Mouse (Mus musculus): ENCODE data around the gene Anks3. TPM values are rescaled to one million over a fixed set of nuclear protein-coding genes. Genes with fewer than 3 reads are reported as not detected.

Anks3 gene
- polyA plus RNA-seq (2016; fragmentation: Nextera tagmentation; extraction: Ambion mirVana): 38.5 and 44.4 TPM in 2 replicates

DNA sequence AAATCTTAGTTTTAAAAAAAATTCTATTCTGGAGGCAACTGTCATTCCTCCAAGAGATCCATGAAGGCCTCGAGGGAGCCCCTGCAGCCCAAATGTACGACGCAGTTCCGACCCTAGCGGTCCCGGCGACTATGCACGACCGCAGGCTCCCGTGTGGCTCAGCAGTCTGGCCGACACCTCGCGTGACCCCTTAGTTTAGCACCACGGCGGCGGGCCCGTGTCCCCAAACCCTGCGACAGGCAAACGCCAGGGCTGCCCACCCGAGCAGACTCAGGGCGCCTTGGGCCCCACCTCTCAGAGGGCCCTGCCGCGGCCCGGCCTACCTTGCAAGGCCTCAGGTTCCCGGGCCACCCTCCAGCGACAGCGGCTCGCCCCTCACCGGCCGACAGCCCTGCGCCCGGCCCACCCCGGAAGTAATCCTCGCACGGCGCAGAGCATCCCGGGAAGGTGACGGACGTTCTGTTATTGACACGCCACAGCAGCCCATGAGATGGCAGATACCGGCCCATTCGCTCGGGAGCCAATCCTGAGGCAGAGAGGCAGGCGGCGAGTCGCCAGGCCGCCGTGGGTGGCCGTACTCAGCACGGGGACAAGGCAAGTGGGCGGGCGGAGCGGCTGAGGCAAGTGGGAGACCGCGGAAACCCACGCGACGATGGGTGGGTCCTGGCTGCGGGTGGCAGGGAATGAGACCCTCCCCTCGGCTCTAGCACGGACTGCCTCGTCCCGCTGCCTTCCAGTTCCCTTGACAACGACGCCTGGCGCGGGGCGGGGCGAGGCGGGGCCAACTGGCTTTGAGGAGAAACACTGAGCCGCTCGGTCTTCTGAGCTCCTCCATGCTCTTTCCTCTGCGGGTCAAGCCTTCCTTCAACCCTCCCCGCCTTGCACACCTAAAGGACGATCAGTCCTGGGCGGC is at the start of gene Anks3:
Gene Anks3, minus strand, starts transcription at position 409 of the 913 bp plus-strand sequence.
- under 1% methylated on average over 76 of the region's 76 CpGs for WGBS

DNA sequence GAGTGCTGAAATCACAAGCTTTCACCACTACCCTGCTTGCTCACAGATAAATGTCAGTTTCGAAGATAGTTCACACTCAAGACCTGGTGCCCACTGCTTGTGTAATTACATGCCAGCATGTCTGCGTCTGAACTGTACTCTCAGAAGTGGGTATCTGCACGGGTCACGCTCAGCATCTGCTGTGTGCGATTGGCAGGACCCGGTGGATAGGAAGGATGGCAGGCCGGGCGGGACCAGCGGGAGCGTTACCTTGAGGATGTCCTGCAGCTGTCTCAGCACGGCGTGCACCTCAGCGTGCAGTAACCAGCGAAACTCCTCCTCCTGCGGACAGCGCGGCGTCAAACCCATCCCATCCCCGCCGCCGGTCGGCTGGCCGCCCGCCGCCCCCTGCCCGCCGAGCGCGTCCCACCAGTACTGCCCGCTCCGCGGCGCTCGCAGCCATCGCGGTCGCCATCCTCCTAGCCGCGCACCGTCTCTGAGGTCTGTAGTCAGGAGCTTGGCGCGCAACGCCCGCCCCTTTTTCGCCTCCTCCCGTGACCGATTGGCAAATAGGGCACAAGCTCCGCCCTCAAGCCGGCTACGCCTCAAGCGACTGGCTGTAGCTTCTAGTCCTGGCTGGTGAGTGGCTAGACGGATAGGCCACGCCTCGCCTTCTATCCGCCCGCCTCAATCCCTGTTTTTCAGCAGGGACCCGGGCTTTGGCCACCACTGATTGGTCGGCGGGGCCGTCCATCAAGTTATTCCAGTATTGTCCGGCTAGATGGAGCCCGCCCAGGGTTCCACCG is 49.2 kb upstream of the Anks3 start, which contains the start of gene Rogdi:
Gene Rogdi, minus strand, starts transcription at position 500 of the 785 bp plus-strand sequence.
- Histone ChIP-seq H3K4me1 (peaks cover 20% of the 10 kb centered on the region), H3K9me3 (no peaks in the 10 kb centered on the region), H3K4me3 (peak within 1 kb of the TSS; percentile 76), H3K36me3 (peaks cover 54% of the 10 kb centered on the region), H3K27me3 (ENCODE audit: insufficient read depth, poor library complexity, severe bottlenecking) (no peaks in the 10 kb centered on the region), H3K27ac (peak within 1 kb of the TSS; percentile 82)
- WGBS: under 1% methylated on average over 63 of the region's 63 CpGs
- DNase-seq (ENCODE audit: low spot score): peak; percentile 100

More for the DNA sequence above, at the start of gene Anks3:
- Histone ChIP-seq H3K9me3 (no peaks in the 10 kb centered on the region), H3K4me1 (peaks cover 23% of the 10 kb centered on the region), H3K27ac (peak within 1 kb of the TSS; percentile 85), H3K27me3 (ENCODE audit: insufficient read depth, poor library complexity, severe bottlenecking) (no peaks in the 10 kb centered on the region), H3K4me3 (peak within 1 kb of the TSS; percentile 96), H3K36me3 (peaks cover 13% of the 10 kb centered on the region)
- DNase-seq (ENCODE audit: low spot score): peak; percentile 99

DNA sequence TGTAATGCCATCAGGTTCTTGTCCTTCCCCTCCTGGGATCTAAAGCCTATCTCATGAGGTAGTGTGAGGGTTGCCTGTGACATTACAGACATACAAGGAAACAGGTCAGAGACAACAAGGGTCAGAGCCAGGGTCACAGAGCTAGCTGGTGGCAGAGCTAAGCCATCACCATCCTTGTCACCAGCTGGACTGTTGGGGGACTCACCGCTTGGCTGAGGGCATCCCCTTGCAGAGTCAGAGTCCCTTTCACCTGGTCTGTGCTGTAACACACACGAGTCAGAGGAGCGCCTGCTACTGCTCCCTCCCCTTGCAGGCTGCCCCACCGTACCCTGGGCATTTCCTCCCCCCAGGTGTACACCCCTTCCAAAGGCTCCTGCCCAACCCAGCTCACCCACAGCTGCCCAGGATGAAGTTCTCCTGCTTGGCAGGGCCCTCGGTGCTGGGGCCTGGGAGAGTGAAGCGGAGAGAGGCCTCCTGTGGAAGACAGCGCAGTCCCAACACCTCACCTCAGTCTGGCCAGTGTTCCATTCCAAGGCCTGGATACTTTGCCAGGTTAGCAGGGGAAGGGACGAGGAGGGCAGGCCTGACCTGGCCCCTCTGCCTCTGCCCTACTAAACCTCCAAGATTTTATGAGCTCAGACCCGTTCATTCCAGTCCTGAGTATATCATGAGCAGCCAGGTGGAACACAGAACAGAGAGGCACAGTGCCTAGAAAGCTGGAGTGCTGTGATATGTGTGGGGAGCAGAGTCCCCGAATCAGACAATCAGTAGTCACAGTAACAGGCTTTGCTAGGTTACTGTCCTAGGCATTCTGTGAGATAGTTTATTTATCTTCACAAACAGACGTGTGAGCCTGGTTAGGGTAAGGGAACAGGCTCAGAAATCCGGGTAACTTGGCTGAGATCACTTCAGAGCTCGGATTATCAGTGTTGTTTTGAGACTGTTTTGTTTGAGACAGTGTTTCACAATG is 48.3 kb upstream of the Anks3 start:
- H3K9me3 ChIP-seq: no peaks in the 10 kb centered on the region
- peak overlapping the region; percentile 82; the same call in 1 of the 2 replicates for H3K27ac ChIP-seq
- peaks cover 45% of the 10 kb centered on the region for H3K36me3 ChIP-seq
- 53% methylated on average over 13 of the region's 13 CpGs for WGBS
- DNase-seq (ENCODE audit: low spot score): no peak
- H3K27me3 ChIP-seq (ENCODE audit: insufficient read depth, poor library complexity, severe bottlenecking): no peaks in the 10 kb centered on the region
- peaks cover 24% of the 10 kb centered on the region for H3K4me1 ChIP-seq
- H3K4me3 ChIP-seq: peak overlapping the region; percentile 76

DNA sequence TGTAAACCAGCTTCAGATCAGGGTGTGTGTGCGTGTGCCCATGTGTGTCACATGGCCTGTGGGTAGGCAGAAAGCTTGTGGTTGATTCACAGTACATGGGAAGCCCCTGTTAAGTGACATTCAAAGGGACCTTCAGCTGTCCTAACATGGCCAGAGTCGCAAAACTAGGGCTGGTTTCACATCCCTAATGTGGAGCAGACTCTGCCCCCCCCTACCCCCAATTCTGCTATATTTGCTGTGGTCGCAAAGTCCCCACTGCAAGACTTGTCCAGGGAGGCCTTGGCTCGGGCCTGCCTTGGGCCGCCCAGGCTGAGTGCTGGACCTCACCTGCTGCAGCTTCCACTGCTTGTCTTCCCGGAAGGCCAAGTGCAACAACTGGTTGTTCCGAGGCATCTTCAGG is 47.3 kb upstream of the Anks3 start:
- DNase-seq (ENCODE audit: low spot score): no peak
- Histone ChIP-seq H3K4me1 (peaks cover 32% of the 10 kb centered on the region), H3K4me3 (no peak overlapping the region), H3K36me3 (peaks cover 35% of the 10 kb centered on the region), H3K27ac (no peak overlapping the region), H3K9me3 (no peaks in the 10 kb centered on the region), H3K27me3 (ENCODE audit: insufficient read depth, poor library complexity, severe bottlenecking) (no peaks in the 10 kb centered on the region)
- WGBS: 86% methylated on average over 7 of the region's 7 CpGs

DNA sequence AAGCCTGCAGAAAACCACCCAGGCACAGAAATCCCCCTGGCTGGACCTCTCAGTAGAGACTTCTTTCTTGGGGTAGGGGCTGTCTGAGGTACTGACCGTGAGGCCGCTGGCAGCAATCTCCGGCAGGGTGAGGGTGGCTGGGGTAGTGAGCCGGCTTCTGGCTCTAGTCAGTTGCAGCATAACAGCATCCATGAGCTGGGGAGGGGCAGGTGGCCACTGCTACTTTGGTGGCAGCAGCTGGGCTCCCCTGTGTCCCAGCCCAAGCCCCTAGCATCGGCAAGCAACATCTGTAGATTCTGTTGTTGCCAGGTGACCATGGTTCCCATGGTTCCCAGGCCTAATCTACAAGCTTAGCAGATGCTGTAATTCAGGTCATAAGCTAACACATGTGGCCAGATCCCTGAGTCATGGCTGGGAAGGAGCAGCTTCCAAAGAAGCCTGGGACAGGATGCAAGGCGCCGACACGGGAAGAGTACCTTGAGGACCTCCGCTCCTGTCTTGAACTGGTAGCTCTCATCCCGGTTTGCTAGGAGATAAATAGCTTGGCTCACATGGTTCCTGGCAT is 46.4 kb upstream of the Anks3 start:
- DNase-seq (ENCODE audit: low spot score): no peak
- WGBS: 89% methylated on average over 10 of the region's 10 CpGs
- H3K9me3 ChIP-seq: no peaks in the 10 kb centered on the region

DNA sequence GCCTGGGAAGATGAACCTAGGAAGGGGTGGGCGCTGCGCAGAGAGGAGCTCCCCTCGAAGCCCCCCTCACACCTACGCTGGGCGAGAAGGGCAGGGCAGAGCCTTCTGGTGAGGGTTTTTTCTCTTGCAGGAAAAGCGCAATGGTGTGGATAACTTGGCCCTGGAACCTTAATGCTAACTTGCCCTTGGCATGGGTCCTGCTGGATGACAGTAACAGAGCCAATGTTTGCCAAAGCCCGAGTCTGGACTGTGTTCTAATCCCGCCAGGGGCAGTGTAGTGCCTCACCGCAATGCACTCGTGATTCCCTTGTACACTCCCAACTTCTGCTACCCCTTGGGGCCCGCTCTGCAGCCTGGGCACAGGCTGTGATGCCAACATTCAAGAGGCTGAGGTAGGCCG is 44.1 kb upstream of the Anks3 start:
- DNase-seq (ENCODE audit: low spot score): no peak
- Histone ChIP-seq H3K4me1 (peaks cover 32% of the 10 kb centered on the region), H3K27me3 (ENCODE audit: insufficient read depth, poor library complexity, severe bottlenecking) (no peaks in the 10 kb centered on the region), H3K27ac (no peak overlapping the region), H3K9me3 (no peaks in the 10 kb centered on the region), H3K36me3 (peaks cover 13% of the 10 kb centered on the region), H3K4me3 (no peak overlapping the region)
- WGBS: 80% methylated on average over 12 of the region's 12 CpGs

More for the DNA sequence above, 46.4 kb upstream of the Anks3 start:
- Histone ChIP-seq H3K27me3 (ENCODE audit: insufficient read depth, poor library complexity, severe bottlenecking) (no peaks in the 10 kb centered on the region), H3K4me3 (no peak overlapping the region), H3K4me1 (peaks cover 32% of the 10 kb centered on the region), H3K27ac (no peak overlapping the region), H3K36me3 (peaks cover 26% of the 10 kb centered on the region)

DNA sequence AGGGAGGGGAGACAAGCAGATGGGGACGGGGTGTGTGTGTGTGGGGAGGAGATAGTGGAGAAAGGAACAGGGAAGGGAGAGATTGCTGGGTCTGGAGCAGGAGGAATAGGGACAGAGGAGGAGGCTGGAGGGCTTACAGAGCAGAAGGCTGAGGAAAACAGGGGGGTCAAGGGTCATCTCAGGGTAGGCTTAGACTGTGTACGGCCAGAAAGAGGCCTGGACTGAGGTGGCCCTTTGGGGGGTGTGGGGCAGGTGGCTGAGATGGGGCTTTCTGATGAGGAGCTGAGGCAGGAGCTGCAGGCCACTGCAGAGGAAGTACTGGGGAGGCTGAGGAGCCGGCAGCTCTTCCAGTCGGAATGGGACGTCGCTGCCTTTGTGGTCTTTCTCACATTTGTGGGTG is 43.5 kb upstream of the Anks3 start:
- Histone ChIP-seq H3K4me1 (peaks cover 26% of the 10 kb centered on the region), H3K9me3 (no peaks in the 10 kb centered on the region), H3K36me3 (peaks cover 13% of the 10 kb centered on the region), H3K27ac (peak overlapping the region; percentile 50), H3K27me3 (ENCODE audit: insufficient read depth, poor library complexity, severe bottlenecking) (no peaks in the 10 kb centered on the region), H3K4me3 (peak overlapping the region; percentile 19; the same call in 1 of the 2 replicates)
- WGBS: 45% methylated on average over 6 of the region's 6 CpGs
- DNase-seq (ENCODE audit: low spot score): no peak

DNA sequence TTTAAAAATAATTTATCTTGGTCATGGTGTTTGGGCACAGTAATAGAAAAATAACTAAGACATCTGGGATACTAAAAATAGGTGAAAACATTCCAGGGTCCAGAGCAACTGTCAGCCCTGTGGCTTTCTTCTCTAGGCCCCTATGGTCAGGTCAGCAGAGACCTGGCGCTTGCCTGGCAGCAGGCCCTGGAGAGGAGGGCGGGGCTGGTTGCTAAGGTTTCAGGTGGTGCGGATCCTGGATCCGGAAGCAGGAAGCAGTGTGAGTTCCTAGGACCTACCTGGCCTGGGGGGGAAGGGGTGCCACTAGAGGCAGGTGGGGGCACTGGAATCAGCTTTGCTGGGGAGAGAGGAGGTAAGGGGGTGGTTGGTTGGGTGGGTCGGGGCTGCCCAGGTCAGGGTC is 43.1 kb upstream of the Anks3 start, which contains the start of gene Smim22:
Gene Smim22, plus strand, starts transcription at position 222 of the 400 bp plus-strand sequence.
- WGBS: 35% methylated on average over 5 of the region's 5 CpGs
- peak within 1 kb of the TSS; percentile 19; the same call in 1 of the 2 replicates for H3K4me3 ChIP-seq

DNA sequence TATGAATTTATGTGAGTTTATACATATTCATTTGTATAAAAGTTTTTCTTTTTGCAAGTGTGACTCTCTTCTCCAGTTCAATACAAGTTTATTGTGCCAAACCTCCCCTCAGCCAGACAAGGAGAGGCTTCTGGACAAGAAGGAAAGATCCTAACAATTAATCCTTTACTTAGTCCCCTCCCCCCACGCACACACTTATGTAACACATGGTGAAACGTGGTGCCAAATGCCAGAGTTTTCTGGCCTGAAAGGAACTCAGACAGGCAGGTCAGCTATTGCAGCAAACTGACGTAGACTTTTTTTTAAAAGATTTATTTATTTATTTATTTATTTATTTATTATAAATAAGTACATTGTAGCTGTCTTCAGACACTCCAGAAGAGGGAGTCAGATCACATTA is 36.6 kb upstream of the Anks3 start:
- DNase-seq (ENCODE audit: low spot score): no peak
- Histone ChIP-seq H3K36me3 (no peaks in the 10 kb centered on the region), H3K4me1 (peaks cover 5% of the 10 kb centered on the region; the same call in 1 of the 2 replicates), H3K9me3 (no peaks in the 10 kb centered on the region), H3K27me3 (ENCODE audit: insufficient read depth, poor library complexity, severe bottlenecking) (no peaks in the 10 kb centered on the region), H3K27ac (no peak overlapping the region), H3K4me3 (no peak overlapping the region)
- WGBS: 73% methylated on average over 3 of the region's 3 CpGs

More for the DNA sequence above, 43.1 kb upstream of the Anks3 start, which contains the start of gene Smim22:
- H3K4me1 ChIP-seq: peaks cover 22% of the 10 kb centered on the region
- no peaks in the 10 kb centered on the region for H3K9me3 ChIP-seq
- H3K27ac ChIP-seq: peak within 1 kb of the TSS; percentile 50
- DNase-seq (ENCODE audit: low spot score): no peak
- H3K27me3 ChIP-seq (ENCODE audit: insufficient read depth, poor library complexity, severe bottlenecking): no peaks in the 10 kb centered on the region
- peaks cover 13% of the 10 kb centered on the region for H3K36me3 ChIP-seq

DNA sequence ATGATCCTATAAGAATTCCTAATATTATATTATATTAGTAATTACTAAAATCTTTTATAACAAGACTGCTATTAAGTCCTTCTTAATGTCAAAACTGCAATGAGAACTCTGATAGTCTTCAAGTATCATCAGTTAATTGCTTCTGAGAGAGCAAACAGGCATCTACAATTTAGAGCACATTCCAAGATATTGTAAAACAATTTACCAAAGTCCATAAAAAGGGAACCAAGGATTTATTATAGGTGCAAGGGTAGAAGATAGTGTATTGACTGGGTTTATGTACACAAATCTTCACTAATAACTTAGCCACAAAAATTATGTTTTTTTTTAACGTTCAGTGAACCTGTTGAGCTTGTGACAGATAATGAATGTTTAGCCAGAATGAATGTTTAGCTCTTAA is 35.0 kb upstream of the Anks3 start:
- peaks cover 5% of the 10 kb centered on the region; the same call in 1 of the 2 replicates for H3K4me1 ChIP-seq
- H3K27ac ChIP-seq: no peak overlapping the region
- WGBS: 69% methylated on average over 1 of the region's 1 CpGs

DNA sequence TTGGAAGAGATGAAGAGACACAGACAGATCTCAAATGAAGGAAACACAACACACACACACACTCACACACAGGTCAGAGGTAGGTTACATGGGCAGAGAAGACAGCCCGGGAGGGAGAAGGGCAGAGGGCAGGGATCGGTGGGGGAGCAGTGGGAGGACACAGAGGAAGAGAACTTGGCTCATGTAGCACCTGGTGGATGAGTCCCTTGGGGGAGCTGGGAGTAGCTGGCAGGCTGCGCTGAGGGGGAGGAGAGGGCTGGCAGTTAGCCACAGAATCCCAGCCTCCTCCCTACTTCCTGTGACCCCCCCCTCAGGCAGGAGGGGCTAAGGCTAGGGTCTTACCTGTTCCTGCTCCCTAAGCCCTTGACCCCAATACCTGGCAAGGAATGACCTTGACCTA is 33.5 kb upstream of the Anks3 start, which contains the start of gene Sept12:
Gene Sept12, minus strand, starts transcription at position 300 of the 400 bp plus-strand sequence.
- Histone ChIP-seq H3K9me3 (no peaks in the 10 kb centered on the region), H3K27ac (peak within 1 kb of the TSS; percentile 57; the same call in 1 of the 2 replicates), H3K36me3 (no peaks in the 10 kb centered on the region), H3K4me3 (no peak within 1 kb of the TSS), H3K4me1 (peaks cover 5% of the 10 kb centered on the region; the same call in 1 of the 2 replicates), H3K27me3 (ENCODE audit: insufficient read depth, poor library complexity, severe bottlenecking) (no peaks in the 10 kb centered on the region)
- WGBS: 48% methylated on average over 3 of the region's 3 CpGs
- no peak for DNase-seq (ENCODE audit: low spot score)

More for the DNA sequence above, 35.0 kb upstream of the Anks3 start:
- Histone ChIP-seq H3K4me3 (no peak overlapping the region), H3K36me3 (no peaks in the 10 kb centered on the region), H3K27me3 (ENCODE audit: insufficient read depth, poor library complexity, severe bottlenecking) (no peaks in the 10 kb centered on the region), H3K9me3 (no peaks in the 10 kb centered on the region)
- DNase-seq (ENCODE audit: low spot score): no peak

Data from heart, embryonic 10.5 days (tissue).